30 mouse cellular contexts compared by ENCODE assay signal in the genomic region with DNA sequence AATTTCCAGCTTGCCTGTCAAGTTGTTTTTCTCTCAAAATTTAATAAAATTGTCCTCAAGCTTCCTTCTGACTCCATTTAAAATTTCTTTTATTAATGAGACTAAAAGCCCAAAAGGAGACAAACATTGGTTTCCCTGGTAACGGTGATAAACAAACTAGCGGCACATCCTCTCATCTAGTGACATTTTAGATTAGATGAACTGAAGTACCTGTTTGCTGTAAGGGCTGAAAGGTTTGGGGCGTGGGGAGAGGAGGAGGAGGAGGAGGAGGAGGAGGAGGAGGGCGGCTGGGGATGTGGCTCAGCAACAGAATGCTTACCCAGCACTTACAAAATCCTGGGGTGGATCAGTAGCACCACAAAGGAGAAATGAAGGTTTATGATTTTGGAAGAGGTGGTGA. TPM values are rescaled to one million over a fixed set of nuclear protein-coding genes. Genes with fewer than 3 reads are reported as not detected.
A peak's percentile ranks its signal among the peaks of the same experiment; 100 is the strongest.
DNase-seq lines count a peak whose midpoint lies in the region; ATAC-seq lines count a peak whose summit lies in the region.
"Had no signal": no experiment of that assay in that cellular context is flagged by ENCODE, and none has a peak within 500 bp of the region (broad histone marks: within the 10 kb centered on the region; RNA-seq: fewer than 3 reads in every experiment).

No protein-coding gene starts in this region.

- whole genome bisulfite sequencing in heart, embryonic 10.5 days = 42% methylated on average over 4 of the region's 4 CpGs
- 31% methylated on average over 4 of the region's 4 CpGs for WGBS in heart, embryonic 12.5 days

- no peak overlapping the region for H3K4me3 ChIP-seq in heart, embryonic 10.5 days
- no peak overlapping the region for H3K4me3 ChIP-seq in heart, embryonic 12.5 days
- H3K4me3 ChIP-seq: embryonic facial prominence, embryonic 12.5 days; forebrain, embryonic 15.5 days; heart, embryonic 15.5 days; hindbrain, embryonic 12.5 days; kidney, embryonic 15.5 days; layer of hippocampus, adult 2 months; limb, embryonic 10.5 days; limb, embryonic 15.5 days; liver, embryonic 13.5 days; megakaryocyte, embryonic 14.5 days; stomach, embryonic 15.5 days had no signal

- H3K27ac ChIP-seq in heart, embryonic 10.5 days = no peak overlapping the region
- no peak overlapping the region for H3K27ac ChIP-seq in heart, embryonic 12.5 days (ENCODE audit: poor library complexity, severe bottlenecking)
- H3K27ac ChIP-seq: embryonic facial prominence, embryonic 12.5 days; forebrain, embryonic 15.5 days; heart, embryonic 15.5 days; hindbrain, embryonic 12.5 days; kidney, embryonic 15.5 days; layer of hippocampus, adult 2 months; limb, embryonic 10.5 days; limb, embryonic 15.5 days; liver, embryonic 13.5 days; stomach, embryonic 15.5 days had no signal

- H3K27me3 ChIP-seq in heart, embryonic 10.5 days (ENCODE audit: insufficient read depth, poor library complexity, severe bottlenecking) = no peaks in the 10 kb centered on the region
- H3K27me3 ChIP-seq in heart, embryonic 12.5 days (replicated peaks) = no peaks in the 10 kb centered on the region
- H3K27me3 ChIP-seq: embryonic facial prominence, embryonic 12.5 days; forebrain, embryonic 15.5 days; heart, embryonic 15.5 days; hindbrain, embryonic 12.5 days; kidney, embryonic 15.5 days; limb, embryonic 15.5 days; liver, embryonic 13.5 days; stomach, embryonic 15.5 days had no signal

- no peak for ATAC-seq in heart, embryonic 12.5 days (ENCODE audit: insufficient number of reproducible peaks, low FRiP score)
- peak; percentile 74 for ATAC-seq in inflammation-experienced regulatory T-cells, adult 6 months
- ATAC-seq: forebrain, embryonic 15.5 days; lung, postnatal 0 days had no signal

- DNase-seq in heart, embryonic 10.5 days (ENCODE audit: low spot score) = peak; percentile 74
- DNase-seq in CD4-positive helper T cell, adult 2 months (ENCODE audit: low read depth, low spot score) = peak; percentile 23
- peak; percentile 46 for DNase-seq in MN1 (ENCODE audit: low spot score)
- DNase-seq in left cerebral cortex, postnatal 25 days (ENCODE audit: low spot score in 2 of 2) = no peak
- DNase-seq in spleen, adult 12 weeks (ENCODE audit: low spot score) = no peak
- no peak for DNase-seq in ovary, postnatal 10 days (ENCODE audit: low spot score)
- DNase-seq: cerebellum, adult 8-10 months; embryo, embryonic 11 days; kidney, adult 11 months; kidney, postnatal 36 days; liver, embryonic 13.5 days; lung, adult 18-20 months; lung, postnatal 4 days; retina, postnatal 1 day; right cerebral cortex, postnatal 14 days; thymus, adult 18-20 months; thymus, postnatal 25 days had no signal

- H3K9ac ChIP-seq in heart, embryonic 12.5 days = no peak overlapping the region
- H3K9ac ChIP-seq: embryonic facial prominence, embryonic 12.5 days; forebrain, embryonic 15.5 days; heart, embryonic 15.5 days; hindbrain, embryonic 12.5 days; kidney, embryonic 15.5 days; limb, embryonic 15.5 days; liver, embryonic 13.5 days; stomach, embryonic 15.5 days had no signal

- H3K9me3 ChIP-seq in heart, embryonic 10.5 days = no peaks in the 10 kb centered on the region
- no peaks in the 10 kb centered on the region for H3K9me3 ChIP-seq in heart, embryonic 12.5 days (replicated peaks)
- H3K9me3 ChIP-seq: embryonic facial prominence, embryonic 12.5 days; forebrain, embryonic 15.5 days; heart, embryonic 15.5 days; hindbrain, embryonic 12.5 days; limb, embryonic 10.5 days; limb, embryonic 15.5 days; liver, embryonic 13.5 days; stomach, embryonic 15.5 days had no signal

- H3K4me2 ChIP-seq in heart, embryonic 12.5 days = no peak overlapping the region
- H3K4me2 ChIP-seq: embryonic facial prominence, embryonic 12.5 days; forebrain, embryonic 15.5 days; heart, embryonic 15.5 days; hindbrain, embryonic 12.5 days; kidney, embryonic 15.5 days; limb, embryonic 15.5 days; liver, embryonic 13.5 days; stomach, embryonic 15.5 days had no signal

- H3K4me1 ChIP-seq in heart, embryonic 10.5 days = no peaks in the 10 kb centered on the region
- H3K4me1 ChIP-seq in heart, embryonic 12.5 days (replicated peaks) = no peaks in the 10 kb centered on the region
- H3K4me1 ChIP-seq: embryonic facial prominence, embryonic 12.5 days; forebrain, embryonic 15.5 days; heart, embryonic 15.5 days; hindbrain, embryonic 12.5 days; kidney, embryonic 15.5 days; limb, embryonic 10.5 days; limb, embryonic 15.5 days; liver, embryonic 13.5 days; megakaryocyte, embryonic 14.5 days; stomach, embryonic 15.5 days had no signal

- intact Hi-C loops in left cerebral cortex, postnatal 25 days (cut with DNase I) = no loop called here

- H3K36me3 ChIP-seq in heart, embryonic 10.5 days = no peaks in the 10 kb centered on the region
- no peaks in the 10 kb centered on the region for H3K36me3 ChIP-seq in heart, embryonic 12.5 days
- H3K36me3 ChIP-seq: embryonic facial prominence, embryonic 12.5 days; forebrain, embryonic 15.5 days; heart, embryonic 15.5 days; hindbrain, embryonic 12.5 days; kidney, embryonic 15.5 days; limb, embryonic 10.5 days; limb, embryonic 15.5 days; liver, embryonic 13.5 days; stomach, embryonic 15.5 days had no signal

RNA-seq across cellular contexts. Expression of a gene that starts 12.5 kb away (rescaled TPM):
- polyA plus RNA-seq in heart, embryonic 10.5 days (2016; fragmentation: Nextera tagmentation; extraction: Ambion mirVana) = 206 and 245 TPM in 2 replicates
- polyA plus RNA-seq in heart, embryonic 12.5 days (2016; fragmentation: Nextera tagmentation; extraction: Ambion mirVana) = 257 and 286 TPM in 2 replicates
- 1 to 10 TPM in 2 of 3 experiments, under 1 TPM in 1; 0.25 to 2.8 (median 2.2) TPM for polyA plus RNA-seq in inflammation-experienced regulatory T-cells, adult 6 months (2017; shearing (Covaris generic))
- 10 to 100 TPM; 14.8 to 20.3 TPM for total RNA-seq in left cerebral cortex, postnatal 25 days (2021)

RNA-seq across cellular contexts. Expression of a gene that starts 42.7 kb away (rescaled TPM):
- 39.0 and 42.9 TPM in 2 replicates for polyA plus RNA-seq in heart, embryonic 10.5 days (2016; fragmentation: Nextera tagmentation; extraction: Ambion mirVana)
- 29.6 and 30.7 TPM in 2 replicates for polyA plus RNA-seq in heart, embryonic 12.5 days (2016; fragmentation: Nextera tagmentation; extraction: Ambion mirVana)
- polyA plus RNA-seq in inflammation-experienced regulatory T-cells, adult 6 months (2017; shearing (Covaris generic)) = 10 to 100 TPM; 37.0 to 38.5 (median 37.3) TPM
- 1 to 10 TPM; 7.0 to 7.9 TPM for total RNA-seq in left cerebral cortex, postnatal 25 days (2021)

Comparison
In these comparisons a context has a peak if more than half of its experiments do, and no peak if none do; other contexts are left out.
1. DNase-seq: peak in heart, embryonic 10.5 days (single experiment), CD4-positive helper T cell, adult 2 months (single experiment) and MN1 (single experiment); none in left cerebral cortex, postnatal 25 days (0 of 2), spleen, adult 12 weeks (single experiment) and ovary, postnatal 10 days (single experiment).
2. RNA of a gene that starts 12.5 kb away (polyA plus RNA-seq): 257 to 286 TPM in heart, embryonic 12.5 days and 206 to 245 TPM in heart, embryonic 10.5 days; 0.25 to 2.8 TPM in inflammation-experienced regulatory T-cells, adult 6 months; every median in the first group is over 10 times any median in the second.